9 mouse cellular contexts compared by ENCODE assay signal in genomic region chr12:83045001-83045531, GRCm38 (mm10).
DNase-seq lines count a peak whose midpoint lies in the region; ATAC-seq and TF ChIP-seq lines count a peak whose summit lies in the region.
"Had no signal": no experiment of that assay in that cellular context is flagged by ENCODE, and none has a peak within 500 bp of the region (broad histone marks: within the 10 kb centered on the region; RNA-seq: fewer than 3 reads in every experiment).

No protein-coding gene starts in this region.

- H3K27ac ChIP-seq in forebrain, postnatal 0 days (ENCODE audit: low read depth, low read length) = peak overlapping the region; percentile 76
- peak overlapping the region; percentile 39 for H3K27ac ChIP-seq in neural tube, embryonic 12.5 days
- H3K27ac ChIP-seq: limb, embryonic 12.5 days had no signal

- peak overlapping the region; percentile 40 for H3K4me2 ChIP-seq in forebrain, postnatal 0 days (ENCODE audit: low read depth)
- H3K4me2 ChIP-seq in neural tube, embryonic 12.5 days (replicated peaks) = peak overlapping the region; percentile 36; the same call in 1 of the 2 replicates
- H3K4me2 ChIP-seq: limb, embryonic 12.5 days had no signal

- H3K27me3 ChIP-seq in forebrain, postnatal 0 days (ENCODE audit: insufficient read depth, low read length) = no peaks in the 10 kb centered on the region
- 0 out of 2 replicates have a peak, but pooled peaks cover 7% of the 10 kb centered on the region for H3K27me3 ChIP-seq in neural tube, embryonic 12.5 days (replicated peaks)

- peak; percentile 14 for DNase-seq in gastrocnemius, adult 18-20 months (ENCODE audit: low spot score)
- no peak for DNase-seq in gastrocnemius, adult 8-10 months (ENCODE audit: low spot score in 2 of 2)
- DNase-seq in adrenal gland, postnatal 36 days = peak; percentile 22 to 29
- DNase-seq in forebrain, postnatal 0 days = peak; percentile 72
- DNase-seq in kidney, postnatal 14 days = peak; percentile 52
- DNase-seq in thymus, postnatal 10 days (ENCODE audit: low spot score in 2 of 2) = no peak
- DNase-seq in T-cell, adult 2 months (ENCODE audit: low spot score) = no peak

- no peaks in the 10 kb centered on the region for H3K36me3 ChIP-seq in forebrain, postnatal 0 days (ENCODE audit: insufficient read depth)
- no peaks in the 10 kb centered on the region for H3K36me3 ChIP-seq in neural tube, embryonic 12.5 days
- H3K36me3 ChIP-seq: limb, embryonic 12.5 days had no signal

- no peaks in the 10 kb centered on the region for H3K9me3 ChIP-seq in forebrain, postnatal 0 days (ENCODE audit: low read length)
- no peaks in the 10 kb centered on the region for H3K9me3 ChIP-seq in neural tube, embryonic 12.5 days
- H3K9me3 ChIP-seq: limb, embryonic 12.5 days had no signal

- H3K4me3 ChIP-seq in forebrain, postnatal 0 days (ENCODE audit: low read depth, low read length) = peak overlapping the region; percentile 13; the same call in 1 of the 2 replicates
- H3K4me3 ChIP-seq in neural tube, embryonic 12.5 days = no peak overlapping the region
- H3K4me3 ChIP-seq: limb, embryonic 12.5 days had no signal

- peaks cover 11% of the 10 kb centered on the region for H3K4me1 ChIP-seq in forebrain, postnatal 0 days (ENCODE audit: insufficient read depth)
- peaks cover 26% of the 10 kb centered on the region for H3K4me1 ChIP-seq in neural tube, embryonic 12.5 days

- peak; percentile 85 for ATAC-seq in forebrain, postnatal 0 days
- peak; percentile 19; the same call in 1 of the 2 replicates for ATAC-seq in neural tube, embryonic 12.5 days (ENCODE audit: low FRiP score, low read depth)

- no peak for TF ChIP-seq CTCF in forebrain, postnatal 0 days (IDR thresholded peaks at IDR 0.05; ENCODE audit: low read depth)

- 11% methylated on average over 12 of the region's 12 CpGs for WGBS in forebrain, postnatal 0 days
- WGBS in neural tube, embryonic 12.5 days = 44% methylated on average over 12 of the region's 12 CpGs

- peak overlapping the region; percentile 44 for H3K9ac ChIP-seq in forebrain, postnatal 0 days
- no peak overlapping the region for H3K9ac ChIP-seq in neural tube, embryonic 12.5 days
- H3K9ac ChIP-seq: limb, embryonic 12.5 days had no signal

Comparison
In these comparisons a context has a peak if more than half of its experiments do, and no peak if none do; other contexts are left out.
1. DNase-seq: peak in gastrocnemius, adult 18-20 months (single experiment), adrenal gland, postnatal 36 days (2 of 2), forebrain, postnatal 0 days (single experiment) and kidney, postnatal 14 days (single experiment); none in gastrocnemius, adult 8-10 months (0 of 2), thymus, postnatal 10 days (0 of 2) and T-cell, adult 2 months (single experiment).